Mouse (Mus musculus) liver, adult 2 months (tissue): ENCODE measurements at regions not wholly inside any gene's neighbourhood (a gene's known extent, or its start where the extent isn't known, plus 50 kb on each side); places are given as distances from the start of the nearest gene placed in this dataset.

Source experiments
- DNase-seq: peaks from one replicate; pipeline ENCODE4 v3.0.0-alpha.2; 2011; ENCODE audit warnings: low read depth, low spot score; ENCODE audit errors: extremely low read depth
- H3K27ac ChIP-seq: fragments of 200-500 bp; replicated peaks from 2 replicates; pipeline ENCODE4 v1.5.1; 2012; ENCODE audit warnings: low read depth, mild to moderate bottlenecking, control low read depth, inconsistent platforms, low read length; ENCODE audit not compliant: insufficient read depth
- H3K27me3 ChIP-seq: fragments of 200-500 bp; 2 replicates; pipeline ENCODE4 v1.6.1; 2012; ENCODE audit warnings: mild to moderate bottlenecking, moderate library complexity, low read length, inconsistent platforms; ENCODE audit not compliant: control insufficient read depth, insufficient read depth
- H3K36me3 ChIP-seq: fragments of 200-500 bp; 2 replicates; pipeline ENCODE4 v1.6.1; 2012; ENCODE audit warnings: low read length, inconsistent platforms; ENCODE audit not compliant: control insufficient read depth, insufficient read depth
- H3K4me1 ChIP-seq: fragments of 200-500 bp; 2 replicates; pipeline ENCODE4 v1.6.1; 2011; ENCODE audit warnings: low read length; ENCODE audit not compliant: control insufficient read depth, insufficient read depth
- H3K4me3 ChIP-seq: fragments of 200-500 bp; 2 replicates; pipeline ENCODE4 v1.5.1; 2011; ENCODE audit warnings: low read depth, mild to moderate bottlenecking, control low read depth, low read length, moderate library complexity; ENCODE audit not compliant: insufficient read depth
- H3K79me2 ChIP-seq: fragments of 200-500 bp; 2 replicates; pipeline ENCODE4 v1.6.1; 2012; ENCODE audit warnings: inconsistent platforms, mild to moderate bottlenecking, low read length, moderate library complexity; ENCODE audit not compliant: control insufficient read depth, insufficient read depth
- H3K9ac ChIP-seq: fragments of 200-500 bp; 2 replicates; pipeline ENCODE4 v1.6.1; 2012; ENCODE audit warnings: low read depth, mild to moderate bottlenecking, control low read depth, inconsistent platforms, low read length
- CTCF ChIP-seq: fragments of 200-500 bp; IDR thresholded peaks from 2 replicates; pipeline ENCODE4 v1.5.1; 2011; ENCODE audit warnings: low read depth, low read length, control low read depth
- POLR2A ChIP-seq: fragments of 200-500 bp; IDR thresholded peaks from 2 replicates; pipeline ENCODE4 v1.6.1; 2011; ENCODE audit warnings: low read length, control low read depth; ENCODE audit not compliant: insufficient read depth; ENCODE audit errors: extremely low read depth
- WGBS: fragments of 180-500 bp; shearing (Covaris S2); methylation state at CpG from one replicate; pipeline ENCODE4 v1.1.7; 2018; 5-methylcytosine and 5-hydroxymethylcytosine counted together

GRCm38 (mm10) chr10:56974812-56975211 is 511.4 kb upstream of the Hsf2 start:
- H3K9ac ChIP-seq, result no peak overlapping the region
- no peaks in the 10 kb centered on the region for H3K36me3 ChIP-seq
- no peak overlapping the region for H3K27ac ChIP-seq
- no peak overlapping the region for H3K4me3 ChIP-seq
- TF ChIP-seq CTCF (no peak), POLR2A (no peak)
- no peaks in the 10 kb centered on the region for H3K4me1 ChIP-seq
- no peaks in the 10 kb centered on the region for H3K27me3 ChIP-seq
- DNase-seq, result no peak
- no peaks in the 10 kb centered on the region for H3K79me2 ChIP-seq
- WGBS, result 89% methylated on average over 5 of the region's 5 CpGs

GRCm38 (mm10) chr10:56979601-56980000 is 506.6 kb upstream of the Hsf2 start:
- TF ChIP-seq POLR2A, result no peak
- no peak for TF ChIP-seq CTCF

GRCm38 (mm10) chr10:56980821-56981220 is 505.4 kb upstream of the Hsf2 start:
- Histone ChIP-seq H3K36me3 (no peaks in the 10 kb centered on the region), H3K79me2 (no peaks in the 10 kb centered on the region), H3K9ac (no peak overlapping the region), H3K4me3 (no peak overlapping the region), H3K27me3 (no peaks in the 10 kb centered on the region), H3K4me1 (no peaks in the 10 kb centered on the region), H3K27ac (no peak overlapping the region)
- WGBS, result 58% methylated on average over 3 of the region's 3 CpGs
- DNase-seq, result no peak
- TF ChIP-seq POLR2A (no peak), CTCF (no peak)

More at GRCm38 (mm10) chr10:56979601-56980000, 506.6 kb upstream of the Hsf2 start:
- DNase-seq, result no peak
- H3K9ac ChIP-seq, result no peak overlapping the region
- H3K4me3 ChIP-seq, result no peak overlapping the region
- no peaks in the 10 kb centered on the region for H3K27me3 ChIP-seq
- no peaks in the 10 kb centered on the region for H3K79me2 ChIP-seq
- 46% methylated on average over 3 of the region's 3 CpGs for WGBS
- no peak overlapping the region for H3K27ac ChIP-seq
- no peaks in the 10 kb centered on the region for H3K4me1 ChIP-seq
- H3K36me3 ChIP-seq, result no peaks in the 10 kb centered on the region

GRCm38 (mm10) chr10:56982526-56983190 is 503.5 kb upstream of the Hsf2 start:
- Histone ChIP-seq H3K9ac (no peak overlapping the region), H3K27me3 (no peaks in the 10 kb centered on the region), H3K4me3 (no peak overlapping the region), H3K36me3 (no peaks in the 10 kb centered on the region), H3K79me2 (no peaks in the 10 kb centered on the region), H3K4me1 (no peaks in the 10 kb centered on the region), H3K27ac (no peak overlapping the region)
- WGBS, result 77% methylated on average over 8 of the region's 8 CpGs
- TF ChIP-seq POLR2A, result no peak
- no peak for TF ChIP-seq CTCF
- no peak for DNase-seq

GRCm38 (mm10) chr10:56994969-56995368 is 491.2 kb upstream of the Hsf2 start:
- Histone ChIP-seq H3K27ac (no peak overlapping the region), H3K79me2 (no peaks in the 10 kb centered on the region), H3K4me3 (no peak overlapping the region), H3K27me3 (no peaks in the 10 kb centered on the region), H3K4me1 (no peaks in the 10 kb centered on the region), H3K9ac (no peak overlapping the region), H3K36me3 (no peaks in the 10 kb centered on the region)
- 88% methylated on average over 3 of the region's 3 CpGs for WGBS
- TF ChIP-seq POLR2A (no peak), CTCF (no peak)
- DNase-seq, result no peak

- 29% methylated on average over 16 of the region's 16 CpGs for WGBS
- H3K9ac ChIP-seq, result no peak overlapping the region
- no peak overlapping the region for H3K4me3 ChIP-seq
- H3K27me3 ChIP-seq, result no peaks in the 10 kb centered on the region
- peak; percentile 29 for DNase-seq
- H3K4me1 ChIP-seq, result no peaks in the 10 kb centered on the region
- no peaks in the 10 kb centered on the region for H3K79me2 ChIP-seq
- TF ChIP-seq POLR2A (no peak), CTCF (peak; percentile 65)
- H3K27ac ChIP-seq, result no peak overlapping the region
- no peaks in the 10 kb centered on the region for H3K36me3 ChIP-seq
These were observed 485.1 kb upstream of the Hsf2 start for GRCm38 (mm10) chr10:57000892-57001722.
